Mouse (Mus musculus): ENCODE results near the gene Dctd. TPM values are rescaled to one million over a fixed set of nuclear protein-coding genes. Genes with fewer than 3 reads are reported as not detected.

Dctd gene
- polyA plus RNA-seq, 1 experiment from 2014 or later, result 6.7 TPM

DNA sequence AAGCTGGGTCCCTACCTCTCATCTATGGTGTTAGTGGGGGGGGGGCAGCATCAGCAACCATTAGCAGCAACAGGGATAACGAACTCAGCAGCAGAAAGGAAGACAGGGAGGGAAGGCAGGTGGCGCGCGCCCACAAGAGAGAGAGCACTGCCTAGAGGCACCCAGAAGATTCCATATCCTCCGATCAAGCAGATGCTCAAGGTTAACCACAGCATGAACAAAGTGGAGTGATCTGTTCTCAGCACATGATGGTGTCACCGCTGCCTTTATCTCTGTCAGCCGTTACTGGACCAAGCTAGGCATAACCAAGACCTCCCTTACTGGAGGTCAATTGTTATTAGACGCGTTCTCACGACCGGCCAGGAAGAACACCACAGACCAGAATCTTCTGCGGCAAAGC lies 89.7 kb downstream of the Dctd start:
- ATAC-seq, result no peak
- Histone ChIP-seq H3K27me3 (no peaks in the 10 kb centered on the region), H3K9ac (replicated peaks) (no peak overlapping the region), H3K27ac (no peak overlapping the region), H3K4me1 (replicated peaks) (no peaks in the 10 kb centered on the region), H3K9me3 (0 out of 2 replicates have a peak, but pooled peaks cover 2% of the 10 kb centered on the region), H3K4me3 (replicated peaks) (no peak overlapping the region), H3K36me3 (no peaks in the 10 kb centered on the region), H3K4me2 (replicated peaks) (no peak overlapping the region)
- 97% methylated on average over 12 of the region's 12 CpGs for WGBS

DNA sequence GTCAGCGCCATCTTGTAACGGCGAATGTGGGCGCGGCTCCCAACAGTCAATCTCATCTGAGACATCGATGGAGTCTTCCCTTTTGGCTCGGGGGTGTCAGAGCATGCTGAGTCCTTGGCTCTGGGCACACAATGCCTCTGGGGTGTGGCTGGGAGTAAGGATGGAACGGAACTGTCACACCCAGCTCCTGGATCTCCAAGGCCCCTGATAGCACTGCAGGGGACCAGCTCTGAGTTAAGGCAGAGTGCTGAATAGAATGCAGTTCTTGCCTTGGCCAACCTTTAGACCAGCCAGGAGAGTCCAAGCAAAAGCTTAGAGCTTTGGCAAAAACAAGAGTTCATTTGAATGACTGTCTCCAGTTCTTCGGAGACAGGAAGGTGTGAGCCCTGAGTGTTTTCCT lies 97.1 kb downstream of the Dctd start:
- Histone ChIP-seq H3K4me2 (replicated peaks) (no peak overlapping the region), H3K27me3 (no peaks in the 10 kb centered on the region), H3K9ac (replicated peaks) (no peak overlapping the region), H3K4me3 (replicated peaks) (no peak overlapping the region), H3K4me1 (replicated peaks) (no peaks in the 10 kb centered on the region), H3K36me3 (no peaks in the 10 kb centered on the region), H3K9me3 (no peaks in the 10 kb centered on the region), H3K27ac (no peak overlapping the region)
- no peak for ATAC-seq
- WGBS, result 97% methylated on average over 9 of the region's 9 CpGs

DNA sequence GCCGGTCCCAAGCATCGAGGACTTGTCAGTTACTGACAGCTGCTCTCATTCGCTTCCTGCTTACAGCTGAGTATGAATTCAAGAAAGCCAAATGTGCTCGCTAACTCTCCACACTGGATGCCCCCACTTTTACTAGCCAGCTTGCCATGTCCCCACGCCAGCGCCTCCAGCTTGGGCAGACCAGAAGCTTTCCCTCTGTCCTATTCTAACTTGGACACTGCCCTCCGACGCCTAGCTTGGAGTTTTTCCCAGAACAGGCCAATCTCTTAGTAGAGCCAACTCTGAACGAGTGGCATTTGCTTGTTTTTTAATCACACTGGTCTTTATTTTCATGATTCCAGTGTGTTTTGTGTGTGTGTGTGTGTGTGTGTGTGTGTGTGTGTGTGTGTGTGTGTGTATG lies 100.3 kb downstream of the Dctd start:
- Histone ChIP-seq H3K4me3 (replicated peaks) (no peak overlapping the region), H3K9me3 (no peaks in the 10 kb centered on the region), H3K4me1 (replicated peaks) (peaks cover 5% of the 10 kb centered on the region; the same call in 1 of the 2 replicates), H3K27ac (no peak overlapping the region), H3K4me2 (replicated peaks) (no peak overlapping the region), H3K27me3 (peaks cover 4% of the 10 kb centered on the region; the same call in 1 of the 2 replicates), H3K36me3 (no peaks in the 10 kb centered on the region), H3K9ac (replicated peaks) (no peak overlapping the region)
- WGBS, result 95% methylated on average over 9 of the region's 9 CpGs
- no peak for ATAC-seq

DNA sequence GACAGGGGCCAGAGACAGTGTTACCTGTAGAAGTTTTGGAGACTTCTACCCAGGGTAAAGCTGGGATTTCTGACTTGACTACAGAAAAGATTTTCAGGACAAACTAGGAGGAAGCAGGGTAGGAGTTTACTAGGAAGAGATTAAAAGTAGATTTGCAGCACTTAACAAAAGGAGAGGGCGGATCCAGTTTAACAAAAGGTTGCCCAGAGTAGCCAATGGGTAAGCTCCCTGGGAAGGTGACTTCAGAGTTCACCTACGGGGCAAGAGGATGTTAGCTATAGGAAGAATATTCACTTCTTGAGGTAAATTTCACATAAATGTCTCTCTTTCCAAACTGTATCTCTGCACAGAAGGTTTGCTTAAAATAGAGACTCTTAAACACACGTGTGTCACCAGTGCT lies 103.7 kb downstream of the Dctd start:
- H3K4me1 ChIP-seq (replicated peaks), result peaks cover 13% of the 10 kb centered on the region
- H3K4me3 ChIP-seq (replicated peaks), result no peak overlapping the region
- no peak overlapping the region for H3K27ac ChIP-seq
- H3K9ac ChIP-seq (replicated peaks), result no peak overlapping the region
- H3K4me2 ChIP-seq (replicated peaks), result no peak overlapping the region
- ATAC-seq, result no peak
- no peaks in the 10 kb centered on the region for H3K9me3 ChIP-seq
- H3K36me3 ChIP-seq, result no peaks in the 10 kb centered on the region
- H3K27me3 ChIP-seq, result peaks cover 4% of the 10 kb centered on the region; the same call in 1 of the 2 replicates
- 54% methylated on average over 3 of the region's 3 CpGs for WGBS

Other genes starting within 250 kb of the Dctd start
- gene Wwc2, start 108.2 kb upstream of the Dctd start, polyA plus RNA-seq (2015; fragmentation: Nextera tagmentation; extraction: Ambion mirVana), result 4.8 and 5.1 TPM in 2 replicates